Mouse (Mus musculus) intestine, embryonic 15.5 days (tissue): ENCODE data around the gene Keap1. TPM values are rescaled to one million over a fixed set of nuclear protein-coding genes. Genes with fewer than 3 reads are reported as not detected.
"Not testable (repeated sequence)": the region's sequence is repeated elsewhere in the genome, so short reads cannot be mapped to it uniquely, and the experiment has no call there.

Experiments
- ATAC-seq: fragments of 200-750 bp; cut with Nextera tagmentation; 2 replicates; pipeline ENCODE4 v1.8.0; 2017; ENCODE audit warnings: moderate TSS enrichment, moderate library complexity
- H3K27ac ChIP-seq: fragments of 300-500 bp; sonication (generic); 2 replicates; pipeline ENCODE4 v1.5.1; 2015; ENCODE audit warnings: mild to moderate bottlenecking, inconsistent platforms
- H3K27me3 ChIP-seq: fragments of 300-500 bp; sonication (generic); replicated peaks from 2 replicates; pipeline ENCODE4 v1.6.1; 2015; ENCODE audit warnings: inconsistent platforms
- H3K36me3 ChIP-seq: fragments of 300-500 bp; sonication (generic); 2 replicates; pipeline ENCODE4 v1.6.1; 2015; ENCODE audit warnings: inconsistent platforms
- H3K4me1 ChIP-seq: fragments of 300-500 bp; sonication (generic); replicated peaks from 2 replicates; pipeline ENCODE4 v1.6.1; 2015; ENCODE audit warnings: inconsistent platforms
- H3K4me2 ChIP-seq: fragments of 300-500 bp; sonication (generic); replicated peaks from 2 replicates; pipeline ENCODE4 v1.6.1; 2015; ENCODE audit warnings: mild to moderate bottlenecking, inconsistent platforms
- H3K4me3 ChIP-seq: fragments of 300-500 bp; sonication (generic); replicated peaks from 2 replicates; pipeline ENCODE4 v1.5.1; 2015; ENCODE audit warnings: inconsistent platforms
- H3K9ac ChIP-seq: fragments of 300-500 bp; sonication (generic); 2 replicates; pipeline ENCODE4 v1.6.1; 2015; ENCODE audit warnings: inconsistent platforms
- H3K9me3 ChIP-seq: fragments of 300-500 bp; sonication (generic); 2 replicates; pipeline ENCODE4 v1.6.1; 2016; ENCODE audit warnings: inconsistent platforms
- WGBS: fragments of 180-500 bp; shearing (Covaris S2); methylation state at CpG from one replicate; pipeline ENCODE4 v1.1.7; 2015; 5-methylcytosine and 5-hydroxymethylcytosine counted together
- polyA plus RNA-seq: library from polyadenylated mRNA; unstranded; fragments of >200 nt; fragmentation: Nextera tagmentation; extraction: Ambion mirVana; gene quantifications from 2 replicates; pipeline ENCODE4 v1.2.1, GENCODE M21; 2015

Gene Keap1
- polyA plus RNA-seq, 1 experiment from 2014 or later = 55.8 TPM

DNA sequence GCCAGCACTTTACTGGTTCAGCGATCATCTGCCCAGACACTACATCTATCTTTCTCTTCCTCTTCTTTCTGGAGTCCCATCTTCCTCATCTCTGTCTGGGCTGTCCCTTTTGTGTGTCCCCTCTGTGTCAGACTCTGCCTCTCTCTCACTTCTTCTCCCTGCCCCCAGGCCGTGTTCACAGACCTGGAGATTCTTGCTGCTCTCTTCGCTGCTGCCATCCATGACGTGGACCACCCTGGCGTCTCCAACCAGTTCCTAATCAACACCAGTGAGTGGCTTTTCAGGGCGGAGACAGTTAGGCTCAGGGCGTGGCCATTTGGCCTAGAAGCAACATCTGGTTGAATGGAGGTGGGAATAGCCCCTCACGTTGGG is 35.0 kb downstream of the Keap1 start:
- no peaks in the 10 kb centered on the region for H3K27me3 ChIP-seq
- H3K9ac ChIP-seq = no peak overlapping the region
- no peak overlapping the region for H3K4me3 ChIP-seq
- H3K4me2 ChIP-seq = peak overlapping the region; percentile 81; the same call in 1 of the 2 replicates
- ATAC-seq = no peak
- peaks cover 7% of the 10 kb centered on the region for H3K4me1 ChIP-seq
- H3K9me3 ChIP-seq = no peaks in the 10 kb centered on the region
- no peak overlapping the region for H3K27ac ChIP-seq
- 36% methylated on average over 8 of the region's 8 CpGs for WGBS
- no peaks in the 10 kb centered on the region for H3K36me3 ChIP-seq

DNA sequence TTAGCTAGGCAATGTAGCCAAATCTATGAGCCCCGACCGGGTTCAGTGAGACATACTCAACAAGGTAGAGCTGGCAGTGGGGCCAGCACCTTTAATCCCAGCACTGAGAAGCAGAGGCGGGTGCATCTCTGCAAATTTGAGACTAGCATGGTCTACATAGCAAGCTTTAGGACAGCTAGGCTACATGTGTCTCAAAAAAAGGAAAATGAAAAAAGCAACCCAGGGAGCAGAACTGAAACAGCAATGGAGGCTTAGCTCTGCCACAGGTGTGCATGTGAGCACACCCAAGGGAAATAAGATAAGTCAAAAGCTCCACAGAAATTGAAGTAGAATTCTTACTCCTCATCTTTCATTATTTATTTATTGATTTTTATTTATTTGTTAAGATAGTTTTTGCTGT is 40.2 kb downstream of the Keap1 start:
- Histone ChIP-seq H3K4me3 (no peak overlapping the region), H3K27me3 (no peaks in the 10 kb centered on the region), H3K9me3 (no peaks in the 10 kb centered on the region), H3K27ac (no peak overlapping the region), H3K9ac (no peak overlapping the region), H3K4me2 (no peak overlapping the region), H3K36me3 (no peaks in the 10 kb centered on the region), H3K4me1 (peaks cover 13% of the 10 kb centered on the region)
- WGBS = 89% methylated on average over 3 of the region's 3 CpGs
- ATAC-seq = no peak

DNA sequence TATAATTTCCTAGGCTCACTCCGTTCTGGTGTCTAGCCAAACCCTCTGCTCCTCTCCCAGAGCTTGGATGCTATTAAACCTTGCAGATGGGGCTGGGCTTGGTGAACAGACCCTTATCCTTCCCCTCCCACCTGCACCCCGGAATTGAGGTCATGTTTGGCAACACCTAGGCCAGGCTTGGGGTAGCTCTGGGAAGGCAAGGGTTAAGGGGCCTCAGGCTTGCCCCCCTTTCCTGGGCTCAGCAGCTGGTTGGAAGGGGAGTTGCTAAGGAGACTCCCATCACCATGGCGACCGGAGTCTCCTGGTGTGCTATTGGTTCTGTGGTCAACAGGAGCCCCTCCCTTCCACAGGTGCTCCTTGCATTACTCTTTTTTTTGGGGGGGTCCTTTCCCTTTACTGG is 41.2 kb downstream of the Keap1 start:
- Histone ChIP-seq H3K9me3 (no peaks in the 10 kb centered on the region), H3K27ac (no peak overlapping the region), H3K4me1 (peaks cover 13% of the 10 kb centered on the region), H3K9ac (no peak overlapping the region), H3K36me3 (no peaks in the 10 kb centered on the region), H3K4me2 (0 out of 2 replicates have a peak overlapping the region, but pooled peaks have one; percentile 60), H3K4me3 (no peak overlapping the region), H3K27me3 (no peaks in the 10 kb centered on the region)
- WGBS = 27% methylated on average over 4 of the region's 4 CpGs
- ATAC-seq = 0 out of 2 replicates have a peak, but pooled peaks have one; percentile 13

DNA sequence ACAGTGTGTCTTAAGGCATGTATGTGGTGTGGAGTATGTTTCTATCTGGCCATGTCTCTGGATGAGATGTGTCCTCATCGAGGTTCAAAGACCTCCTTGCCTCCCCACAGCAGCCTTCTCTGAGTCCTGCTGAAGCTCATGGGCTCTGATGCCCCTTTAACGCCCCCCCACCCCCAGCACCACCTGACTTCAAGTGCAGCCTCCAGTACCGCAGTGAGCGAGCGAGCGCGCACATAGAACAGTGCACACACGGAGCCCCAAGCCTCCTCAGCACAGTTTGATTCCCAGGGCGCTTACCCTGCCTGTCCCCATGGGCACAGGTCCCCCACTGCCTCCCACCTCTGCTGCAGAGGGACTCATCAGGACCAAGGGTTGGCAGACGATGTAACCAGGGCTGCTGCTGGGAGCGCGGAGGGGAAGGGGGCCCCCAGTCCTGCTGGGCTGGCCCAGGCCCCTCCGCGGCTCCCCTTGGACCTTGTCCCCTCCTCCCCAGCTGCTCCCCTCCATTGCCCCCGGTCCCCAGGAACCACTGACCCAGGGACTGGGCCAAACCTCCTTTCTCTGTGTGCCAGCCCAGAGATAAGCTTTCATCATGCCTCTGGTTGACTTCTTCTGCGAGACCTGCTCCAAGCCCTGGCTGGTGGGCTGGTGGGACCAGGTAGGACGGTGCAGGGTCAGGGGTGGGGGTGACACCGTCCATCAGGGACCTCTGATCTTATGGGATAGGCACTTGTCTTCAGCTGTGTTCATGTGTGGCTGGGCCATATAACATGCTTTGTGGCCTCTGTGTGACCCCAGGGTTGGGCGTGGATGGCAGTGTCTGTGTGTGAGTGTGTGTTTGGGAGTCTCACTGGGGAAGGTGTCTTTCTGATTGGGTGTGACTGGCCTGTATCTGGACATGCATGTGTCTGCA is 42.4 kb downstream of the Keap1 start:
- peak overlapping the region; percentile 34; the same call in 1 of the 2 replicates for H3K9ac ChIP-seq
- H3K27ac ChIP-seq = no peak overlapping the region

DNA sequence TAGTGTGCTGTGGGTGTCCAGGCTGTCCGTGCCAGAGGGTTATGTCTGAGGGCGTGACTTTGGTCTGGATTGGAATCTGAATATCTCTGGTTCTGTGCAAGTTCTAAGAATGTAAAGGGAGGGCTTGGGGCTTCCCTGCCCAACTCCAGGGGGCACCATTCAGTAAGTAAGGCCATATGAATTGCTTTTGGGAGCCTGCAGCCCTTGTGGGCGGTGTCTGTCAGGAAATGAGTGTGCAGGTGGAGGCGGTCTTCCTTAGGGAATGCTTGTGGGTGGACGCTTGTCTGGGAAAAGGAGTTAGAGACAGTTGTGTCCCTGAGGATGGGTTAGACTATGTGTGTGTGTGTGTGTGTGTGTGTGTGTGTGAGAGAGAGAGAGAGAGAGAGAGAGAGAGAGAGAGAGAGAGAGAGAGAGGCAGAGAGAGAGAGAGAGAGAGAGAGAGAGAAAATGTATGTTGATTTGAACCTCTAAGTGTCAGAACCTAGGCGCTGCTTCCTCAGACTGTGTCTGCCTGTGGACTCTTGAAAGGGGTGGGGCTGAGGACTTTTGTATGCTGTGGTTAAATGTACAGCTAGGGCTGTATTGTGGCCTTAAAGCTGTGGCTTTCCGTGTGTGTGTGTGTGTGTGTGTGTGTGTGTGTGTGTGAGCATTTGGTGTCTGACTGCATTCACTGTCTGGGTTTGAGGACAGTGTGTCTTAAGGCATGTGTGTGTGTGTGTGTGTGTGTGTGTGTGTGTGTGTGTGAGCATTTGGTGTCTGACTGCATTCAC is 43.2 kb downstream of the Keap1 start:
- H3K9ac ChIP-seq, H3K4me3 ChIP-seq, H3K27ac ChIP-seq, H3K4me2 ChIP-seq, H3K27me3 ChIP-seq, H3K9me3 ChIP-seq, H3K36me3 ChIP-seq: not testable (repeated sequence)
- peak; percentile 65 for ATAC-seq
- peaks cover 13% of the 10 kb centered on the region for H3K4me1 ChIP-seq
- WGBS = 53% methylated on average over 7 of the region's 7 CpGs

More for the DNA sequence above, 42.4 kb downstream of the Keap1 start:
- H3K4me1 ChIP-seq = peaks cover 13% of the 10 kb centered on the region
- no peaks in the 10 kb centered on the region for H3K36me3 ChIP-seq
- ATAC-seq = peak; percentile 65
- 38% methylated on average over 19 of the region's 19 CpGs for WGBS
- H3K4me3 ChIP-seq = peak overlapping the region; percentile 28
- peak overlapping the region; percentile 60 for H3K4me2 ChIP-seq
- H3K27me3 ChIP-seq = no peaks in the 10 kb centered on the region
- H3K9me3 ChIP-seq = no peaks in the 10 kb centered on the region

DNA sequence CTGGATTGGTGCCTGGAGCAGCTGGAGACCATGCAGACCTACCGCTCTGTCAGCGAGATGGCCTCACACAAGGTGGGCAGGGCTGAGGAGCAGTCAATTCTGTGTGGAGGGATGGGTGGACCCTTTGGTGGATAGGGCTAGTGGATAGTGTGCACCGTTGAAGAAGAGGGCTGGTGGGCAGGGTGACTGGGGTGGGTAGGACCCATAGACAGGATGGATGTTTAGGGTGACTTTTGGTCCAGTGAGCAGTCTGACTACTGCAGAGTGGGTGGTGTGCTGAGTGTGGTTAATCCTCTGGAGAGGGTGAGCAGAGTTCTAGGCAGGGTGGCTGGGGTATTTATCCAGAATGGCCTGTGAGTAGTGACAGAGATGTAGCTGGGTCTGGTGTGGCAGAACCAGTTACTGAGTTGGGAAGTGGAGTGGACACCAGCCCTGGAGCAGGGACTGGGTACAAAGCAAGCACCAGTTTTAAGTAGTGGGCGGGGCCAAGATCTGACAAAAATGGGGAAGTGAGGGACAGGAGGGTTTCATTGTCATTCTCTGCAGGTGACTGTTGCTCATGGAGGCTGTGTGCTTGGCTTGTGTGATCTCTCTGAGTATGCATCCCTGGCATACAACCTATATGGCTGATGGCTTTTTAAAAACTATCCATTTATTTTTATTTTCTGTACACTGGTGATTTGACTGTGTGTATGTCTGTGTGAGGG is 44.2 kb downstream of the Keap1 start:
- WGBS = 85% methylated on average over 4 of the region's 4 CpGs
- no peaks in the 10 kb centered on the region for H3K9me3 ChIP-seq
- no peaks in the 10 kb centered on the region for H3K27me3 ChIP-seq
- no peak overlapping the region for H3K4me2 ChIP-seq
- H3K27ac ChIP-seq = no peak overlapping the region
- H3K36me3 ChIP-seq = no peaks in the 10 kb centered on the region
- no peak for ATAC-seq
- peaks cover 13% of the 10 kb centered on the region for H3K4me1 ChIP-seq
- H3K9ac ChIP-seq = no peak overlapping the region
- no peak overlapping the region for H3K4me3 ChIP-seq

DNA sequence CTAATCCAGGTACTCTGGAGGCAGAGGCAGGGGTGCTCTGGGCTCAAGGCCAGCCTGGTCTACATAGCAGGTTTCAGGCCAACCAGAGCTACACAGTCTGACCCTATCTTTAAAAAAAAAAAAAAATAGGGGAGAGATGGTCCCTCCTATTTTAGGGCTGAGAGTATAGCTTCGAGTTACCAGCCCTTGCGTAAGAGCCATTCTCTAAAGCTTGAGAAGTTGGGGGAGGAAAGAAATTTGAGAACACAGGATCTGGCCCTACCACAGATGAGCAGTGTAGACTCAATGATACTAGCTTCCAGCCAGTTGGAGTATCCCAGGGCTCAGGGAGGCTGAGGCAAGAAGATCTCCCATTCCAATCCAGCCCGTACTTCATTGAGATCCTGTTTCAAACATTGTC is 45.4 kb downstream of the Keap1 start:
- Histone ChIP-seq H3K27ac (no peak overlapping the region), H3K36me3 (no peaks in the 10 kb centered on the region), H3K4me2 (no peak overlapping the region), H3K27me3 (no peaks in the 10 kb centered on the region), H3K9ac (no peak overlapping the region), H3K4me3 (no peak overlapping the region), H3K9me3 (no peaks in the 10 kb centered on the region), H3K4me1 (peaks cover 13% of the 10 kb centered on the region)
- WGBS = 85% methylated on average over 3 of the region's 3 CpGs
- no peak for ATAC-seq

DNA sequence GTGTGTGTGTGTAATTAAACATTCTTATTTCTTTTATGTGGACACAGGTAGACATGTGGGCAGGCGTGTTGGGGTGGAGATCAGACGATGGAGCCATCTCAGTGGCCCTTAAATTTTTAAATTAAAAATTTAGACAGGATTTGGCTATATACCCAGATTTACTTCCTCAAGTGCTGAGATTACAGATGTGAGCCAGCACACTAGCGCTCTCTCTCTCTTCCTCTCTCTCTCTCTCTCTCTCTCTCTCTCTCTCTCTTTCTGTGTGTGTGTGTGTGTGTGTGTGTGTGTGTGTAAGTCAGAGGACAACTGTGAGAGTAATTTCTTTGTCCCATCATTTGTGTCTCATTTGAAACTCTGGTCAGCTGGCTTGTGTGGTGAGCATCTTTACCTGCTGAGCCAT is 48.5 kb downstream of the Keap1 start:
- Histone ChIP-seq H3K4me3 (no peak overlapping the region), H3K27ac (no peak overlapping the region), H3K9ac (no peak overlapping the region), H3K4me2 (no peak overlapping the region), H3K27me3 (no peaks in the 10 kb centered on the region), H3K36me3 (no peaks in the 10 kb centered on the region), H3K4me1 (no peaks in the 10 kb centered on the region), H3K9me3 (no peaks in the 10 kb centered on the region)
- ATAC-seq = no peak
- WGBS = 79% methylated on average over 3 of the region's 3 CpGs

DNA sequence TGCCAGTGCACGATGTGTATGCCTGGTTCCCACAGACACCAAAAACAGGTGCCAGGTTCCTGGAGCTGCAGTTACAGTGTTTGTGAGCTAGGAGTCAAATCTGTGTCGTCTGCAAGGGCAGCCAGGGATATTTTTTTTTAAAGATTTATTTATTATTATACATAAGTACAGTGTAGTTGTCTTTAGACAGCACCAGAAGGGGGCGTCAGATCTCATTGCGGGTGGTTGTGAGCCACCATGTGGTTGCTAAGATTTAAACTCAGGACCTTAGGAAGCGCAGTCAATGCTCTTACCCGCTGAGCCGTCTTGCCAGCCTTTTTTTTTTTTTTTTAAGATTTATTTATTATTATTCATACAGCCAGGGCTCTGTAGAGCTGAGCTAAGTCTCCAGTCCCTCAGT is 49.3 kb downstream of the Keap1 start:
- no peaks in the 10 kb centered on the region for H3K27me3 ChIP-seq
- ATAC-seq = no peak
- no peak overlapping the region for H3K4me3 ChIP-seq
- WGBS = 43% methylated on average over 7 of the region's 7 CpGs
- no peaks in the 10 kb centered on the region for H3K36me3 ChIP-seq
- H3K4me2 ChIP-seq = no peak overlapping the region
- no peaks in the 10 kb centered on the region for H3K9me3 ChIP-seq
- H3K4me1 ChIP-seq = no peaks in the 10 kb centered on the region
- H3K9ac ChIP-seq = no peak overlapping the region
- H3K27ac ChIP-seq = no peak overlapping the region

DNA sequence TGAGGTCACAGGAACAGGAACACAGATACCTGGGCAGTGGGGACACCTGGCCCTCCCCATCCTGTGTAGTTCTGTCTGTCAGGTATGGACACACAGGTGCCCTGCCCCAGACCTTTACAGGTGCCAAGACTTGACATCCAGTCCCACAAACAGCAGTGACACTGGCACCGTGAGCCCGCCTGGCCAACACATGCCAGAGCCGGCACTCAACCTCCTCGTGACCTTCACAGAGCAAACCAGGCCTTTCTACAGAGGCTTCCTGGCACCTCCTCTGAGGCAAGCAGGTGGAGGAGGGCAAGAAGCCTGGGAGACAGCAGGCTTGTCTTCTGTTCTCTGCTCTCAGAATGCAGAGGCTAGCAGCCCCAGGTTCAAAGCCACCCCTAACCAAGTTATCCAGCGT is 53.7 kb downstream of the Keap1 start:
- no peak overlapping the region for H3K27ac ChIP-seq
- no peak overlapping the region for H3K4me3 ChIP-seq
- no peaks in the 10 kb centered on the region for H3K36me3 ChIP-seq
- no peak for ATAC-seq
- peaks cover 20% of the 10 kb centered on the region for H3K4me1 ChIP-seq
- H3K9me3 ChIP-seq = no peaks in the 10 kb centered on the region
- WGBS = 84% methylated on average over 5 of the region's 5 CpGs
- H3K4me2 ChIP-seq = no peak overlapping the region
- H3K9ac ChIP-seq = no peak overlapping the region
- no peaks in the 10 kb centered on the region for H3K27me3 ChIP-seq

DNA sequence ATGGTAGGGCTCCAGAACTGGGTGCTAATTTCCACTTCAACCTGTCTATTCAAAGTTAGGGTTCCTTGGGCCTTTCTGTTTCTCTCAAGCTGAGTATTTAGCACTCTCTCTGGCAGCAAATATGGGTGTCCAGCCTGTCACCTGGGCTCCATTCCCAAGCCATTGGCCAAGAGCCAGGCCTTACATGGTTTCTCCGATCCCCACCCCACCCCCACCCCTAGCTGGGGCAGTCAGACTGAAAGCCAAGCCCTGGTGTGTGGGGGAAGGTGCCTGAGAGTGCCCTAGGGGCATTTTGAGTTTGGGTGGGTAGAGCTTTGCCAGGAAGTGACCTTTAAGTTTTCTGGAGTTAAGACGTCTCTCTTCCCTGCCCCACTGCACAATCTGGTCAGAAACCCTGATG is 54.4 kb downstream of the Keap1 start:
- no peak overlapping the region for H3K4me3 ChIP-seq

DNA sequence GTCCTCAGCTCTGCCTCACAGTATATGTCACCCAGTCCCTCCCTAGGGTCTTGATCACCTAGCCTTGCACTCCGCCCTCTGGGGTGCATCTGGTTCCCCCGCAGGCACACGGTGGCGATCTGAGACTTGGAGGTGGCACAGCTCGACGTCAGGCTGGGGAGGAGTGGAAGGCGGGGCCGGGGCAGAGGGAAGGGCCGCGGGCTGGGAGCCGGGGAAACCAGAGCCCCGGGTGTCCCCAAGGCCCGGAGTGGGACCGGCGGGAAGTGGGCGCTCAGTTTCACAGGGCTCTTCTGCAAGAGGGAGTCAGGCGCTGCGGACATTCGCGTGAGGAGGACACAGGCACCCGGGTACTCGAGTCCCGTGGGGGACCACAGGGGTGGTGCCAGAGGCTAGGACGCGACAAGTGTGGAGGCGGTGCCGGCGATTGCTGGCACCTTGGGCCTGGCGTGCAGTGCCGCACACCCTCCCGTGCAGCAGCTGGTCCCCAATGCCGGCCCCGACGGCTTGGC is 55.2 kb downstream of the Keap1 start:
- peak; percentile 64 for ATAC-seq
- Histone ChIP-seq H3K27me3 (no peaks in the 10 kb centered on the region), H3K4me1 (peaks cover 20% of the 10 kb centered on the region), H3K27ac (no peak overlapping the region), H3K36me3 (no peaks in the 10 kb centered on the region), H3K9ac (peak overlapping the region; percentile 31; the same call in 1 of the 2 replicates), H3K4me3 (peak overlapping the region; percentile 36), H3K9me3 (no peaks in the 10 kb centered on the region), H3K4me2 (peak overlapping the region; percentile 74)
- WGBS = 10% methylated on average over 34 of the region's 34 CpGs

More for the DNA sequence above, 54.4 kb downstream of the Keap1 start:
- Histone ChIP-seq H3K27me3 (no peaks in the 10 kb centered on the region), H3K9ac (no peak overlapping the region), H3K27ac (no peak overlapping the region), H3K9me3 (no peaks in the 10 kb centered on the region), H3K4me2 (peak overlapping the region; percentile 74; the same call in 1 of the 2 replicates), H3K4me1 (peaks cover 20% of the 10 kb centered on the region), H3K36me3 (no peaks in the 10 kb centered on the region)
- WGBS = 39% methylated on average over 2 of the region's 2 CpGs
- ATAC-seq = no peak
